Mouse (Mus musculus) cerebral cortex, adult 2 months (tissue): Measurements from ENCODE around the gene Trim54.

Experiments
- WGBS: fragments of 180-500 bp; shearing (Covaris S2); methylation state at CpG from one replicate; pipeline ENCODE4 v1.1.7; 2018; 5-methylcytosine and 5-hydroxymethylcytosine counted together

The Trim54 gene

DNA sequence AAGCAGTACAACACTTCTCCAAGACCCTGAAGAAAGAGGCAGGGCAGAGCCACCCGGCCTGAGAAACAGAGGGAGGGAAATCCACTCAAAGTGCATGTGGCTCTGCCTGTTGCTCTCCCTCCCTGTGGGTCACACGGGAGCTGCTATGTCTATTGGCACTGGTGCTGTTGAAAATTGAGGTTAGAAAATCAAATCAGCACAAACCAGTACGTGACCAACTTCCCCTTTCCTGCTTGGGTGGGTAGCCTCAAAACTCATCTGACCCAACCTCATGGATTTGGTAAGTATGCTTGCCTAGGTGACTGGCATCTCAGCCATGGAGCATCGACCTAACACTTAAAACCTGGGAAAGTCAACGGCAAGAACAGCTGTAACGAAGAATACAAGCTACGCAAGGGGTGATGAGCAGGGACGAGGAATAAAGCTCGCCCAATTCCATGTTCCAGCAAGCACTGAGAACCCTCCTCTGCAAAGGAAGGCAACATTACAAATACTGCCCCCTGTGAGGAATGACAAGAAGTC lies 10.6 kb upstream of the Trim54 start, which contains the start of gene Dnajc5g:
TSS of gene Dnajc5g (plus strand) at position 472 of the 522 bp plus-strand sequence.
- WGBS: 86% methylated on average over 9 of the region's 9 CpGs

DNA sequence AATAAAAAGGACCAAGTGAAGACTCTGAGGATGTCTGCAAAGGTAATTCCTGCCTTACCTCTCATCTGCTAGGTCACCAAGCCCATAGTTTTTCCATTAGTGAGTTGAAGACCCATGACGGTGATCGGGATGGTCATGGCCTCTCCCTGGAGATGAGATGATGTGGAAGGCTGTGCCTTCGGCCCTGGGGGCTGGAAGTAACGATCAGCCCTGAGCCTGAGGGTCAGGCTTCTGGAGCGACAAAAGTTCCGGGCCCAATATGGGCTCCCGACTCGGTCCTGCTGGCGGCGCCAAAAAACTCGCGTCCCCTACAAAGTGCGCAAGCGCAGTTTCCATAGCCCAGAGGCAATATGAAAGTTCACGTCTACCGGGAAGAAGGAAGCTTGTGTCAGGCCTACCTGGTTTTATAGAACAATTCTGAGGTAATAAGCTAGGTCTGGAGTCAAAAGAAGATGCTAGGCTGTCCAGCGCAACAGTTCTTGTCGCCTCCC lies 8.5 kb upstream of the Trim54 start, which contains the start of gene Slc30a3:
TSS of gene Slc30a3 (minus strand) at position 238 of the 491 bp plus-strand sequence.
- WGBS: 94% methylated on average over 18 of the region's 18 CpGs

DNA sequence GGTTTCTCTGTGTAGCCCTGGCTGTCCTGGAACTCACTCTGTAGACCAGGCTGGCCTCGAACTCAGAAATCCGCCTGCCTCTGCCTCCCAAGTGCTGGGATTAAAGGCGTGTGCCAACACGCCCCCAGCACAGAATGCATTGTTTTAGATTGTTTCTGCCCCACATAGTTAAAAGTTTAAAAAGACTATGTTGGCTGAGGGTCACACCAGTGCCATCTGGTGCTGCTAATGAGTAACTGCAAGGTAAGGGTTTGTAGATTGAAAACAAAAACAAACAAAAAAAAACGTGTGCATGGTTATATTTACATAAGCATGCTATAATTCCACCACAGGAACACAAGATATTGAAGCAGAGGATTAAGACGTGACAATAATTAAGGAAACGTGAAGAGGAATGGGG lies 5.7 kb upstream of the Trim54 start:
- WGBS: 34% methylated on average over 7 of the region's 7 CpGs

DNA sequence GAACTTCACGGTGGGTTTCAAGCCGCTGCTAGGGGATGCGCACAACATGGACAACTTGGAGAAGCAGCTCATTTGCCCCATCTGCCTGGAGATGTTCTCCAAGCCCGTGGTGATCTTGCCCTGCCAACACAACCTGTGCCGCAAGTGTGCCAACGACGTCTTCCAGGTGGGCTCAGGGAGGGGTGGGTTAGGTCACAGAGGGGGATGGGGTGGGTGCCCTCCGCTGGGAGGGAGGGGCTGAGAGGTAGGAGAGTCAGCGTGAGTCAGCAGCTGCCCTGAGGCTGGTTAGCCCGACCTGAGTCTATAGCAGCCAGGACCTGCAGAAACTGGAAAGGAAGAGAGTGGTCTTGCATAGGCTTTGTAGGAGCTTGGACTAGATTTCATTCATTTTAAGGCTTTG lies 400 bp downstream of the Trim54 start:
- 42% methylated on average over 10 of the region's 10 CpGs for WGBS

DNA sequence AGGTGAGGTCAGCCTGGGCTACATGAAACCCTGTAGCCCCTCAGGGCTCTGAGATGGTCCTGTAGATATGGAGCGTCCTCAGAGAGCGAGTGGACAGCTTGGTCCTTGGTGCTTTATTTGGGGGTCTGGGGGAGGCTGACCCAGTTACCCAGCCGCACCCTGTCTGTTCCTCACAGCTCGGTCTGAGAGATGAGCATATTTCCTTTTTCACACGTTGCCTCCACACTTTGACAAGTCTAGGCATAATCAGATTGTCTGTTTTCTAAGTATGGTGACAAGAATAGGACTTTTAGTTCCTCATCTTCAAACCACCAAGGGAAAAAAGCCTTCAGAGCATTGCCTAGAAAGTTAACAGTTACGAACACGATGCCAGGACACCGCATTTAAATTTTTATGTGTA lies 4.6 kb downstream of the Trim54 start:
- 44% methylated on average over 8 of the region's 8 CpGs for WGBS

DNA sequence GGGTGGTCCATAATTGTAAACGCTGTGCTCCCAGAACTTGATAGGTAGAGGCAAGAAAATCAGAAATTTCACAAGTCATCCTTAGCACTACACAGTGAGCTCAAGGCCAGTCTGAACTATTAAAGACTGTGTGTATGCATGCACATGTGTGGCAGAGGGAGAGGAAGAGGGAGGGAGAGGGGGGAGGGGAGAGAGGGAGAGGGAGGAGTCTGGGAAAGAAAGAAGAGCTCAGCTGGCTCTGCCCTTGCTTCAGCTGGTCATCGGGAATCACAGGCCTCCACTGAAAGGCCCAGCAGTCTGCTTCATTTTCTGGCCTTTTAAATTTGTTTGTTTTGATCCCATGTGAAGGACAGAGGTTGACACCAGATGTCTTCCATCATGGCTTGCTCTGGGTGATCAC lies 7.0 kb downstream of the Trim54 start:
- 46% methylated on average over 2 of the region's 2 CpGs for whole genome bisulfite sequencing

DNA sequence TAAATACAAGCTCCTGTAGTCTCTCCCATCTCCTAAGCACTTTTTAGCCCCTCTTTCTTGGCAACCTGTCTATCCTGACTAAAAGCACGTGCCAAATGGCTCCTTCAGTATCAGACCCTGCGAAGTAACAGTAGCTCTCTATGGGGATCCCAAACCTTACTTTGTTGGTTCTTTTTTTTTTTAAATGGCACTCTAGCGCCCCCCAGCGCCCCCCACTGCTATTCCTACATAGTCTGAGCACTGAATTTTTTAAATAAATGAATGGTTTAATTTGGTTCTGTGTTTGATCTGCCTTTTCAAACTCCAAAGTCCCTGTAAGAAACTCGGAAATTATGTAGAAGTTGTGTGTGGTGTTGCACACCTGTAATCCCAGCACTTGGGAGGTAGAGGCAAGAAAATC lies 9.5 kb downstream of the Trim54 start:
- 46% methylated on average over 5 of the region's 5 CpGs for WGBS

DNA sequence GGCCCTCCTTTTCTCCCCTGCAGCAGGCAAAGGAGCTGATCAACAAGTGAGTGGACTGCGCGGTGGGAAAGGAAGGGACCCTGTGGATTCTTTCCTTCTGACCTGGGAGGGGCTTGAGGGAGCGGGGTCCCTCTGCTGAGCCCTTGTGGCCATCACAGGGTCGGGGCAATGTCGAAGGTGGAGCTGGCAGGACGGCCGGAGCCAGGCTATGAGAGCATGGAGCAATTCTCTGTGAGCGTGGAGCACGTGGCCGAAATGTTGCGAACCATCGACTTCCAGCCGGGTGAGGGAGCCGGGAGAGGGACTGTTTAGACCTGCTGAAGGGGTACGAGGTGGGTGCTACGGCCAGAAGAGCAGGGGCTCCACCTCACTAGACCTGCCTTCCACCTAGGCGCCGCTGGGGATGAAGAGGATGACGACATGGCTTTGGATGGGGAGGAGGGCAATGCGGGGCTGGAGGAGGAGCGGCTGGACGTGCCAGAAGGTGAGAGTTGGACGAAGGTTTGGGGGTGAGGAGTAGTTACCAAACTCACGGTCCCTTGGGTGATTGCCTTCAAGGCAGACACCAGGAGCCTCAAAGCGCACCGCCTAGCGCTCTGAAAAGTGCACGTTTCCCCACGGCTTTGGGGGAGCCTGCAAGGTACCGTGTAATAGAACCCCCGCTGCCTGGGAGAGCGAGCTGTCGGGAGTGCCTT lies 20.4 kb downstream of the Trim54 start:
- 2% methylated on average over 33 of the region's 33 CpGs for WGBS

DNA sequence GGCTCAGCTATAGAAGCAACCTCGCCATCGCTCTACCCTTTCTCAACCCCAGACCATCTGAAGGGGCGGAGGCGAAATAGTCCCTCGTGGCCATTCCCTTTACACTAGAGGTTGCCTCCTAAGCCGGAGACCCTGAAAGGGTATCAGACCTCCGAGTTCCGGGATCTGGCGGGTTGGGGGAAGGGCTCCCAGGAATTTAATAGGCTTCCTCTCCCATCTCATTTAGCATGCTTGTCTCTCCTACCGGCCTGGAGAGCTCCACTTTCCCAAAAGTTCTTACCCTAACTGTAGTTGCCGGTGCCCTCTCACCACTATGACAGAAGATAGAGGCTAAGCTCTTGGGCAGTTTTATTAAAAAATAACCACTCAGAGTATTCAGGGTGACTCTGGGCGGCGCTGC lies 21.1 kb downstream of the Trim54 start:
- under 1% methylated on average over 13 of the region's 13 CpGs for WGBS

DNA sequence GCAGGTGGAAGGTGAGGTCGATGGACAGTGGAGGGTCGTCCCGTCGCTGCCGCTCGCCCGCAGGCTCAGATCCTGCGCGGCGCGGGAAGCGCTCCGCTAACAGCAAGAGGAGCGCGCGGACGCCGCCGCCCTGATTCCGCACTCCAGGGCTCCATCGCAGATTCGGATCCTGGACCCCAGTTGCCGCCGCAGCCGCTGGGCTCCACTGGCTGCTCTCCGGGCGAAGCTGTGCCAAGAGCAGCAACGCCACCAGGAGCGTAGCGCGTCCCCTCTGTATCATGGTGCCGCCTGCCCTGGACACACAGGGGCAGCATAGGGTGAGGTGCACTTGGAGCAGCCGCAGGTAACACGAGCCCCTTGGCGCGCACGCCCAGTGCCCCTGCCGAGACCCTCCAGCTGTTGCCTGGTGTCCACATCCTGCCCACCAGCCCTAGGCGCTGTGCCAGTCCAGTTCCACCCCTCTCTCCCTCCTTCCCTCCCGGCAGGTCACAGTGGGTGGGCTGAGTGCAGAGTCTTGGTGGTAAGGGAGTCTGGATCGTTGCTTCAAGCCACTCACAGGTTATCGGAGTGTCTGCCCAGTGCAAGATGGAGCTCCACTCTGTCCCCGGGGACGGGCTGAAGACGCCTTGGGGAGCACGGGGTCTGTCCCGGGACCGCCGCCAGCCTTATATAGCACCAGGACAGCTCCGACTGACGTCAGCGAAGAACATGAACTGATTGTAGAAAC lies 21.9 kb downstream of the Trim54 start, which contains the start of gene Ucn:
TSS of gene Ucn (minus strand) at position 589 of the 727 bp plus-strand sequence.
- 2% methylated on average over 50 of the region's 52 CpGs for WGBS

DNA sequence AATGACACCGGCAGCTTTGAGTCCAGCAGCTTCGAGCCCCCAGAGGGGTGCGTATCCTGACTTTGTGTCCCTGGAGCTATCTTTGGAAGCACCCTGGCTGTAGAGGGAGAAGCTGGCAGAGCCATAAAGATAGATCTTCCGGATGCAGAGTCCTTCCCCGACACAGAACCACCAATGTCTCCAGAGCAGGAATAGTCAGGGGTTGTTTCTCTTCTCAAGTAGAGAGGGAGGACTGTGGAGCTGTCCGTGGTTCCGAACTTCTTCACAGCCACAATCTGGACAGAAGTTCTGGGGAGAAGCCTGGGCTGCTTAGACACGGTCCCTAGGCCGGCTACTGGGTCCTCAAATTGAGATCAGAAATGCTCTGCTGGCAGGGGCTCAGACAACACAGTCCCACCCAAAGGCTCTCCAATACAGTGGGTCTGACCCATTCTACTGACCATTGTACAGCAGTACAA lies 22.5 kb downstream of the Trim54 start:
- WGBS: 20% methylated on average over 9 of the region's 9 CpGs

DNA sequence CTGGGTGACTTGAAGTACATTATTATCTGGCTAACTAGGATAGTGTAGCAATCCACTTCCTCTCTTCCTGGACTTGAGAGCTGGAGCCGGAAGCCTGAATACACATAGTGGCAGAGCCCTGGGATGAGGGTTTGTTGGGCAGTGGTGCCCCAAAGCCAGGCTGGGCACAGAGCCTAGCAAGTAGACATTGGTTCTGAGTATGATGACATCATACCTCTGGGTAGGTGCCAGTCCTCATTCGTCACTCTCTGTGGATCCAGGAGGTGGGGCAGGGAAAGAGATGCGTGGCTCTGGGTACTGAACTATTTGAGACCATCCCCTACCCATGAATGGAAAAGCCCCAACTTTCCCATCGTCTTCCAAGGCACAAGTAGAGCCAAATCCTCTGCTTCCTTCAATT lies 33.3 kb downstream of the Trim54 start:
- WGBS: 53% methylated on average over 4 of the region's 4 CpGs

DNA sequence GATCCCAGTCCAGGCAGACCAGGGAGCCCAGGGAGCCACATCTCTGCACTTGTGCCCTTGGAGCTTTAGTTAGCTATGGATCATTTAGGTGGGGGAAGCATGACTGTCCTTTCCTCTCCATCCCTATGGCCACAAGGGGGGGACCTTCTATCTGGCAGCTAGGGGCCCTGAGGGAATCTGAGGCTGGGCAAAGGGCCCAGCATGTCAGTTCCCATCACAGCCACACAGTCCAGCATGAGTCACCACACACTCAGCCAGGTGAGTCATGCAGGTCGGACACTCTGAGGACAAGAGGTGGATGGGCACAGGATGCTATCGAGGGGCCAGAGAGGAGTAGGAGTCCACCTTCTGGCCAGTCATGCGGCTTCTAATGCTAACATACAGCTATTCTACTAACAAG lies 35.2 kb downstream of the Trim54 start:
- WGBS: 88% methylated on average over 3 of the region's 3 CpGs

DNA sequence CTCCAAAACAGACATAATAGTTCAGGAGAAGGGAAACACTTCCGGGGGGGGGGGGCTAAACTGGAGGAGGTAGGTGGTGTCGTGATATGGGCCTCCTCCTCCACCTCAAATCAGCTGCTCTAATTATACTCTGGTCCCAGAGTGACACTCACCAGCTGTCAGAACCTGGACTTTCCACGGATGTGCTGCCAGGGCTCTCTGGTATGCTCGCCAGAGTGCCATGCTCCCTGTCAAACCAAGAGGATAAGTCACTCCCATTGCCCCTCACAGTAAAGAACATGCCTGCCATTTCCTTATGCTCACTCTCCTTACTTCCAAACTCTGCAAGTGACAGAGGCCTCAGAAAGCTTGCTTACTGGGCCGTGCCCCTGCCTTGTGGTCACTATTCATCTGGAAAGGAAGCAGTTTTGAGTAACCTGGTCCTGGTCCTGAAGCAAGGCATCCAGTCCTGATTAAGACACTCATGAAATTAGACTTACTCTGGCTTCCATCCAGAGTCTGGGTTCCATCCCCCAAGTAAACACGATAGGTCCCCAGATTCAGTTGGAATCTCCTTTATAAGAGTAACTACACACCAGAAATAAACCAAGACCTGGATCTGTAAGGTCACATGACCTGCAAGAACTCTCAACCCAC lies 37.1 kb downstream of the Trim54 start:
- 16% methylated on average over 6 of the region's 6 CpGs for WGBS

DNA sequence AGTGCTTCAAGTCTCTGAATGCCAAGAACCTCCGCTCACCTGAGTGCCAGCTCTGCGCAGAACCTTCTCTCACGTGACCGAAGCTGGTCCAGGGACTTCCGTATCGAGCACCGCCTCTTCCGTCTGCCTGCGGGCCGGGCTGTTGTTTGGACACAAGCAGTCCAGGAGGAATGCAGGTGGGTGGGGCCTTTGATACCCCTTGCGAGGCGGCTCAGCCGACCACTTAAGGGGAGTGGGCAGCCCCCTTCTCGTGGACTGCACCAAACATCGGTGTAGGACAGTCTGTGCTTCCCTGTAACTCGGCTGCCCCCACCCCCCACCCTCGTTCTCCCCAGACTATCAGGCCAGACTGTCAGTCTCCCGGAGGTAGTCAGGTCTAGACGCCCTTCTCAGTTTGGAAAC lies 37.6 kb downstream of the Trim54 start, which contains the start of gene Mpv17:
TSS of gene Mpv17 (minus strand) at position 100 of the 402 bp plus-strand sequence.
- WGBS: under 1% methylated on average over 19 of the region's 19 CpGs

DNA sequence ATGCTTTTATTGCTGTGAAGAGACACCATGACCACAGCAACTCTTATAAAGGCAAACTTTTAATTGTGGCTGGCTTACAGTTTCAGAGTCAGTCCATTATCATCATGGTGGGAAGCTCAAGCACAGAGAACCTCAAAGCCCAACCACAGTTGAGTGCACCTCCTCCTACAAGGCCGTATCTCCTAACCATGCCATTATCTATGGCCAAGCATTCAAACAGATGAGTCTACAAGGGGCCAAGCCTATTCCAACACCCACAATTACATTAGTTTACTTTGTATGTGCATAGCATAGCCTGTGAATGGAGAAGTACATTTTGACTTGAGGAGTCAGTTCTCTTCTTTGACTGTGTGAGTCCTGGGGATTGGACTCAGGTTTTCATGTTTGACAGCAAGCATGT lies 48.4 kb downstream of the Trim54 start:
- WGBS: 95% methylated on average over 1 of the region's 1 CpGs

DNA sequence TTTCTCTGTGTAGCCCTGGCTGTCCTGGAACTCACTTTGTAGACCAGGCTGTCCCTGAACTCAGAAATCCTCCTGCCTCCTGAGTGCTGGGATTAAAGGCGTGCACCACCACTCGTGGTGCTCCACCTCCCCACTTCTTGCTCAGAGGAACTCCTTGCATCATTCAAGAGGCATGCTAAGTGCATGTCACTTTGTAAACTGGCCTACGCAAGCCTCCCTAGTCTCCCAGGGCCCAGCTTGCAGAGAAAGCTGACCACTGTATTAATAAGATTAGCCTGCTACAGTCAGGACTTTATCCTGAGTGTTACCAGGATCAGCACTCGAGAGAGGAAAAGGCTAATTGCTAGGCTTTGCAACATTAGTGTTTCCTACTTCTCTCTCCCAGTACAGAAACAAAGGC lies 52.1 kb downstream of the Trim54 start:
- WGBS: 95% methylated on average over 4 of the region's 4 CpGs

DNA sequence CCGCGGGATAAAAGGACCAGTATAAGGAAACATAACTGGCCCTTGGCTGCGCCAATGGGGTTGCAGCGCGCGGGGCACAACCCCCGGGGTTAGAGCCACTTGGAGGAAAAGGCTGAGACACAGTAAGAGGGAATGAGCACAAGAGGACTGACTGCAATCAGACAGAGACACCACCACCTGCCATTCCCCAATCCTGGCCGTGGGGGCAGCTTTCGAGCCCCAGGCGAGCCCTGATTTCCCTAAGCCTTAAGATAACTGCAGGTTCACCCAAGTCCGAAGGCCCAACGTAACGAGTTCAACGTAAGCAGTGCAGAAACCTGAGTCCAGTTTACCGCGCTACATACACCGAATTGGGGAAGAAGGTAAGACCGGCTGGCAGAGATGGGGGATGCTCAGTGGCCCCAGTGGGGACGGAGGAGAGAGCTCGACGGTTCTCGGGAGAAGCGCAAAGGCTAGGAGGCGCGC lies 62.8 kb downstream of the Trim54 start:
- WGBS: under 1% methylated on average over 25 of the region's 25 CpGs

DNA sequence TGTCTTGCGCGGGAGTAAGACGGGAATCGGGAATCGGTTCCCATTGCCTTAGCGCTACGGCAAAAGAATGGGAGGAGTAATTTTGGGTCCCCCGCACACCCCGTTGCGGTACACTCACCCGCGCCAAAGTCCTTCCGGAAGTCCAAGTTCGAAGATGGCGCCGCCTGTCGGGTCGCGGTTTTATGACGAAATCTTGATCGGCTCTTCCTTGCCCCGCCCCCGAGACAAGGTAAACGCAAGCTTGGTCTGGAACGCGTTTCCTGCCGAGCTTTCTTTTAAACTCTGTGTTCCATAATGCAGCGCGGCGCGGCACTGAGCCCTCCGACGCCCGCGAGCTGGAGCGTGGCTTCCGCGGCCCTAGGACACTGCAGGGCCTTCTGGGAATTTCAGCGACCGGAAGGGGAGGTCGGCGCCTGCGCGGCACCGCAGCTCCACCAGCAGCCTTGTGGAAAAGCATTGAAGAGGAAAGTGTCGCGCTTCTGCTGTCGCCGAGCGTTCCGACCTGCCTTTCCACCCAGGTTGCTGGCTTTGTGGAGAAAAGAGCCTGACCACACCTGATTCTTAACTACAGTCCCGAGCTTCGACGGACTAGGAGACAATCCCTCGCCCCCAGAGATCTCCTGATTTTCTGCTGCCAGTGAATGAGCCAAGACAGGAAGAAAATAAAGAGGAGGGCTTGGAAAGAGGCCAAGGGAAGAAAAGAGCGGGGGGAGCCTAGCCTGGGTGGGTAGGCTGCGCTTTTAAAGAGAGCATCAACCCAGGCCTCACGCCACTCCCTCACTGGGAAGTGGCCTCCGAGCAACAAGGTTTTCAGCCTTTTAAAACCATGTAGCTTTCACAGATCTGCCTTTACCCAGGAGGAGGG lies 63.5 kb downstream of the Trim54 start, which contains the start of the genes Gm29609 and Gtf3c2:
TSS of gene Gm29609 (minus strand) at position 146 of the 865 bp plus-strand sequence.
TSS of gene Gtf3c2 (minus strand) at position 379 of the 865 bp plus-strand sequence.
- WGBS: under 1% methylated on average over 59 of the region's 59 CpGs

DNA sequence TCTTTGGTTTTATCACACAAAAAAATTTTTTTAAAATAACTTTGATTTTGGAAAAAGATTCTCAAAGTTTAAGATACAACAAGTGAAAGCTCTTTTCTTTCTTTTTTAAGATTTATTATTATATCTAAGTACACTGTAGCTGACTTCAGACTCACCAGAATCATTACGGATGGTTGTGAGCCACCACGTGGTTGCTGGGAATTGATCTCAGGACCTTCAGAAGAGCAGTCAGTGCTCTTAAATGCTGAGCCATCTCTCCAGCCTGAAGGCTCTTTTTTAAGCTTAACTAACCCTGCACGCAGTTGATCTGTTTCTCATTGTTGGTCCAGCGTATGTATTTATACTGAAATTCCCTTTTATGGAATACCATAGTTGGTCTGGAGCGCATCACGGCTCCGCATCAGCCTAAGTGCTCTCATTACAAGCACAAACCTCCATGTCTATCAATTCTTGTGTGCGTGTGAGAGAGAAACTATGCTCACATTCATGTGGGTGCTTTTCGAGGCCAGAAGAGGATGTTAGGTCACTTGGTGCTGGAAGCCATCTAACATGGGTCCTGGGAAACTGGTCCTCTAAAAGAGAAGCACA lies 64.8 kb downstream of the Trim54 start:
- WGBS: 91% methylated on average over 9 of the region's 9 CpGs
